Mouse (Mus musculus) CH12F3 (cell line): ENCODE data around the gene C87414.
"Not testable (repeated sequence)": the region's sequence is repeated elsewhere in the genome, so short reads cannot be mapped to it uniquely, and the experiment has no call there.

Source experiments
- in situ Hi-C: fragments of 300-500 bp; cut with MboI; formaldehyde crosslinking; loops from 2 replicates; pipeline ENCODE4 v1.14.3; 2020; ENCODE audit warnings: low sequenced_read_pairs

C87414 gene

GRCm38 (mm10) chr5:93671451-93671850 lies at the start of gene C87414:
Gene C87414, minus strand, starts transcription at chr5:93671551.
- in situ Hi-C loops: not testable (repeated sequence)

- in situ Hi-C loops: not testable (repeated sequence)
Measured at GRCm38 (mm10) chr5:93684661-93685060, 13.3 kb upstream of the C87414 start.
